25 mouse cellular contexts compared by ENCODE assay signal in the genomic region with DNA sequence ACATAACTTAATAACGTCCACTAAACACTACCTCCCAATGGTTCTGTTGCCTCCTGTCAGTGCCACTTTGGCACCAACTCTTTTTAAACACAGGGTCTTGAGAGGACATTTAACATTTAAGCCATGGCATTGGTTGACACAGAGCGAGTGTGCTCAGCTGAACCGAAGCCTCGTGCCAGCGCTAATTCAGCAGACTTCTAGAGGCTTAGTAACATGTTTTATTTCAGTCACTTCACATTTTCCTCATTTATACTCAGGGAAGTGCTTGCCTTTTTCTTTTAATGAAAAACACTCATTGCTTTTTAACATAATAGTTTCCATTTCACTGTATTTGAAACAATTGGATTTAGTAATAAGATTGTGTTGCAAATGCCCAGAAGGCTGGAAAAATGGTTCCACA. TPM values are rescaled to one million over a fixed set of nuclear protein-coding genes. Genes with fewer than 3 reads are reported as not detected.
A peak's percentile ranks its signal among the peaks of the same experiment; 100 is the strongest.
DNase-seq lines count a peak whose midpoint lies in the region; ATAC-seq lines count a peak whose summit lies in the region.
"Had no signal": no experiment of that assay in that cellular context is flagged by ENCODE, and none has a peak within 500 bp of the region (broad histone marks: within the 10 kb centered on the region; RNA-seq: fewer than 3 reads in every experiment).

No protein-coding gene starts in this region.

- H3K27me3 ChIP-seq in heart, embryonic 13.5 days (replicated peaks): no peaks in the 10 kb centered on the region
- no peaks in the 10 kb centered on the region for H3K27me3 ChIP-seq in heart, embryonic 11.5 days (ENCODE audit: control insufficient read depth, insufficient read depth, low read length)
- H3K27me3 ChIP-seq in limb, embryonic 13.5 days: no peaks in the 10 kb centered on the region
- no peaks in the 10 kb centered on the region for H3K27me3 ChIP-seq in limb, embryonic 10.5 days (ENCODE audit: low read depth, poor library complexity, severe bottlenecking)
- no peaks in the 10 kb centered on the region for H3K27me3 ChIP-seq in embryonic facial prominence, embryonic 13.5 days
- no peaks in the 10 kb centered on the region for H3K27me3 ChIP-seq in embryonic facial prominence, embryonic 14.5 days (replicated peaks; ENCODE audit: control insufficient read depth, insufficient read depth, low read length)
- H3K27me3 ChIP-seq: heart, embryonic 12.5 days had no signal

- H3K36me3 ChIP-seq in heart, embryonic 13.5 days: peaks cover 6% of the 10 kb centered on the region; the same call in 1 of the 2 replicates
- no peaks in the 10 kb centered on the region for H3K36me3 ChIP-seq in heart, embryonic 11.5 days (ENCODE audit: control insufficient read depth, insufficient read depth, low read length)
- H3K36me3 ChIP-seq in limb, embryonic 13.5 days: no peaks in the 10 kb centered on the region; the same call in 1 of the 2 replicates
- no peaks in the 10 kb centered on the region for H3K36me3 ChIP-seq in limb, embryonic 10.5 days
- no peaks in the 10 kb centered on the region for H3K36me3 ChIP-seq in embryonic facial prominence, embryonic 13.5 days
- H3K36me3 ChIP-seq in embryonic facial prominence, embryonic 14.5 days (ENCODE audit: control insufficient read depth, insufficient read depth, low read length): no peaks in the 10 kb centered on the region
- H3K36me3 ChIP-seq: heart, embryonic 12.5 days had no signal

- no peak for ATAC-seq in heart, embryonic 13.5 days (ENCODE audit: extremely low read depth, insufficient number of reproducible peaks, low FRiP score, low TSS enrichment)
- no peak for ATAC-seq in heart, embryonic 11.5 days (replicated peaks; ENCODE audit: insufficient number of reproducible peaks, low FRiP score, low TSS enrichment)
- ATAC-seq in limb, embryonic 13.5 days (ENCODE audit: low FRiP score, low read depth): no peak
- ATAC-seq in embryonic facial prominence, embryonic 13.5 days (ENCODE audit: insufficient number of reproducible peaks, insufficient read depth, low FRiP score, low TSS enrichment, low read depth): no peak
- peak; percentile 47; the same call in 1 of the 2 replicates for ATAC-seq in embryonic facial prominence, embryonic 14.5 days (ENCODE audit: low read depth)
- ATAC-seq: CD4-positive, CD25-positive, alpha-beta regulatory T cell, adult 4 months; forebrain, embryonic 14.5 days; forebrain, postnatal 0 days; hindbrain, postnatal 0 days; inflammation-experienced regulatory T-cells, adult 6 months; intestine, embryonic 16.5 days had no signal

- no peaks in the 10 kb centered on the region for H3K9me3 ChIP-seq in heart, embryonic 13.5 days
- 0 out of 2 replicates have a peak, but pooled peaks cover 3% of the 10 kb centered on the region for H3K9me3 ChIP-seq in heart, embryonic 11.5 days (replicated peaks; ENCODE audit: control insufficient read depth, low read length)
- H3K9me3 ChIP-seq in limb, embryonic 13.5 days: peaks cover 7% of the 10 kb centered on the region
- no peaks in the 10 kb centered on the region for H3K9me3 ChIP-seq in limb, embryonic 10.5 days (replicated peaks)
- 0 out of 2 replicates have a peak, but pooled peaks cover 5% of the 10 kb centered on the region for H3K9me3 ChIP-seq in embryonic facial prominence, embryonic 13.5 days
- peaks cover 8% of the 10 kb centered on the region; the same call in 1 of the 2 replicates for H3K9me3 ChIP-seq in embryonic facial prominence, embryonic 14.5 days (ENCODE audit: control insufficient read depth, low read length)

- no peak overlapping the region for H3K9ac ChIP-seq in heart, embryonic 13.5 days
- no peak overlapping the region for H3K9ac ChIP-seq in heart, embryonic 11.5 days (ENCODE audit: low read depth, low read length)
- H3K9ac ChIP-seq in limb, embryonic 13.5 days: no peak overlapping the region
- no peak overlapping the region for H3K9ac ChIP-seq in embryonic facial prominence, embryonic 13.5 days
- no peak overlapping the region for H3K9ac ChIP-seq in embryonic facial prominence, embryonic 14.5 days (ENCODE audit: low read depth, low read length)
- H3K9ac ChIP-seq: forebrain, postnatal 0 days; heart, embryonic 12.5 days; hindbrain, embryonic 14.5 days had no signal

- H3K27ac ChIP-seq in heart, embryonic 13.5 days (replicated peaks): peak overlapping the region; percentile 61
- no peak overlapping the region for H3K27ac ChIP-seq in heart, embryonic 11.5 days (ENCODE audit: low read depth, low read length)
- H3K27ac ChIP-seq in limb, embryonic 13.5 days: 0 out of 2 replicates have a peak overlapping the region, but pooled peaks have one; percentile 22
- no peak overlapping the region for H3K27ac ChIP-seq in limb, embryonic 10.5 days
- H3K27ac ChIP-seq in embryonic facial prominence, embryonic 13.5 days: peak overlapping the region; percentile 73
- peak overlapping the region; percentile 49; the same call in 1 of the 2 replicates for H3K27ac ChIP-seq in embryonic facial prominence, embryonic 14.5 days (replicated peaks; ENCODE audit: low read depth, low read length)
- H3K27ac ChIP-seq: hindbrain, embryonic 14.5 days; hindbrain, postnatal 0 days had no signal

- no peak for DNase-seq in limb, embryonic 10.5 days (ENCODE audit: low spot score)
- DNase-seq in embryonic facial prominence, embryonic 14.5 days (ENCODE audit: low spot score): peak; percentile 71
- DNase-seq in kidney, postnatal 10 days: no peak
- DNase-seq in cerebellum, postnatal 10 days: no peak
- DNase-seq: adrenal gland, adult 2 months; adrenal gland, postnatal 14 days; cerebellum, adult 11 months; cerebellum, adult 2 months; cerebellum, adult 9-11 months; cerebellum, postnatal 36 days; embryo, embryonic 11 days; forebrain, postnatal 0 days; gastrocnemius, postnatal 36 days; heart, postnatal 4 days had no signal

- no peak overlapping the region for H3K4me2 ChIP-seq in heart, embryonic 13.5 days
- no peak overlapping the region for H3K4me2 ChIP-seq in heart, embryonic 11.5 days
- no peak overlapping the region for H3K4me2 ChIP-seq in limb, embryonic 13.5 days (replicated peaks)
- peak overlapping the region; percentile 16; the same call in 1 of the 2 replicates for H3K4me2 ChIP-seq in embryonic facial prominence, embryonic 13.5 days
- H3K4me2 ChIP-seq in embryonic facial prominence, embryonic 14.5 days (ENCODE audit: low read depth, low read length): no peak overlapping the region
- H3K4me2 ChIP-seq: heart, embryonic 12.5 days; hindbrain, embryonic 14.5 days had no signal

- H3K4me1 ChIP-seq in heart, embryonic 13.5 days: peaks cover 6% of the 10 kb centered on the region; the same call in 1 of the 2 replicates
- H3K4me1 ChIP-seq in heart, embryonic 11.5 days (ENCODE audit: control insufficient read depth, insufficient read depth, low read length): peaks cover 4% of the 10 kb centered on the region; the same call in 1 of the 2 replicates
- H3K4me1 ChIP-seq in limb, embryonic 13.5 days: peaks cover 5% of the 10 kb centered on the region; the same call in 1 of the 2 replicates
- H3K4me1 ChIP-seq in limb, embryonic 10.5 days: no peaks in the 10 kb centered on the region
- peaks cover 24% of the 10 kb centered on the region for H3K4me1 ChIP-seq in embryonic facial prominence, embryonic 13.5 days
- H3K4me1 ChIP-seq in embryonic facial prominence, embryonic 14.5 days (ENCODE audit: control insufficient read depth, insufficient read depth, low read length): peaks cover 11% of the 10 kb centered on the region; the same call in 1 of the 2 replicates

- WGBS in heart, embryonic 13.5 days: 81% methylated on average over 5 of the region's 5 CpGs
- WGBS in heart, embryonic 11.5 days (ENCODE audit: insufficient replicate concordance): 90% methylated on average over 5 of the region's 5 CpGs
- 75% methylated on average over 5 of the region's 5 CpGs for WGBS in limb, embryonic 13.5 days
- 96% methylated on average over 5 of the region's 5 CpGs for WGBS in limb, embryonic 10.5 days
- WGBS in embryonic facial prominence, embryonic 13.5 days: 45% methylated on average over 5 of the region's 5 CpGs
- 59% methylated on average over 5 of the region's 5 CpGs for WGBS in embryonic facial prominence, embryonic 14.5 days

- H3K4me3 ChIP-seq in heart, embryonic 13.5 days: no peak overlapping the region
- no peak overlapping the region for H3K4me3 ChIP-seq in heart, embryonic 11.5 days (ENCODE audit: low read depth, low read length)
- no peak overlapping the region for H3K4me3 ChIP-seq in limb, embryonic 13.5 days
- no peak overlapping the region for H3K4me3 ChIP-seq in limb, embryonic 10.5 days
- no peak overlapping the region for H3K4me3 ChIP-seq in embryonic facial prominence, embryonic 13.5 days
- no peak overlapping the region for H3K4me3 ChIP-seq in embryonic facial prominence, embryonic 14.5 days (ENCODE audit: low read depth, low read length)
- H3K4me3 ChIP-seq: heart, embryonic 12.5 days had no signal

RNA-seq across cellular contexts. Expression of a gene that starts 17.6 kb away (rescaled TPM):
- 2.4 and 2.5 TPM in 2 replicates for polyA plus RNA-seq in heart, embryonic 13.5 days (2015; fragmentation: Nextera tagmentation; extraction: Ambion mirVana)
- polyA plus RNA-seq in heart, embryonic 11.5 days (2014; fragmentation: Nextera tagmentation; extraction: Ambion mirVana): 0.31 and 0.48 TPM in 2 replicates
- 1.4 and 1.5 TPM in 2 replicates for polyA plus RNA-seq in limb, embryonic 13.5 days (2015; fragmentation: Nextera tagmentation; extraction: Ambion mirVana)
- 0.34 and 0.54 TPM in 2 replicates for polyA plus RNA-seq in limb, embryonic 10.5 days (2016; fragmentation: Nextera tagmentation; extraction: Ambion mirVana)
- 0.86 and 2.0 TPM in 2 replicates for polyA plus RNA-seq in embryonic facial prominence, embryonic 13.5 days (2015; fragmentation: Nextera tagmentation; extraction: Ambion mirVana)
- polyA plus RNA-seq in embryonic facial prominence, embryonic 14.5 days (2014; fragmentation: Nextera tagmentation; extraction: Ambion mirVana): 3.2 and 4.4 TPM in 2 replicates

RNA-seq across cellular contexts. Expression of a gene that starts 46.0 kb away (rescaled TPM):
- polyA plus RNA-seq in heart, embryonic 13.5 days (2015; fragmentation: Nextera tagmentation; extraction: Ambion mirVana): 8.3 TPM in 2 replicates
- 8.6 and 13.7 TPM in 2 replicates for polyA plus RNA-seq in heart, embryonic 11.5 days (2014; fragmentation: Nextera tagmentation; extraction: Ambion mirVana)
- 9.2 and 10.2 TPM in 2 replicates for polyA plus RNA-seq in limb, embryonic 13.5 days (2015; fragmentation: Nextera tagmentation; extraction: Ambion mirVana)
- polyA plus RNA-seq in limb, embryonic 10.5 days (2016; fragmentation: Nextera tagmentation; extraction: Ambion mirVana): 9.2 and 10.9 TPM in 2 replicates
- polyA plus RNA-seq in embryonic facial prominence, embryonic 13.5 days (2015; fragmentation: Nextera tagmentation; extraction: Ambion mirVana): 9.8 and 11.7 TPM in 2 replicates
- 11.2 and 11.9 TPM in 2 replicates for polyA plus RNA-seq in embryonic facial prominence, embryonic 14.5 days (2014; fragmentation: Nextera tagmentation; extraction: Ambion mirVana)

RNA-seq across cellular contexts. Expression of a gene that starts 46.2 kb away (rescaled TPM):
- 34.8 and 35.6 TPM in 2 replicates for polyA plus RNA-seq in heart, embryonic 13.5 days (2015; fragmentation: Nextera tagmentation; extraction: Ambion mirVana)
- polyA plus RNA-seq in heart, embryonic 11.5 days (2014; fragmentation: Nextera tagmentation; extraction: Ambion mirVana): 42.5 and 49.4 TPM in 2 replicates
- polyA plus RNA-seq in limb, embryonic 13.5 days (2015; fragmentation: Nextera tagmentation; extraction: Ambion mirVana): 67.4 and 71.5 TPM in 2 replicates
- 42.3 and 51.4 TPM in 2 replicates for polyA plus RNA-seq in limb, embryonic 10.5 days (2016; fragmentation: Nextera tagmentation; extraction: Ambion mirVana)
- polyA plus RNA-seq in embryonic facial prominence, embryonic 13.5 days (2015; fragmentation: Nextera tagmentation; extraction: Ambion mirVana): 64.3 and 65.2 TPM in 2 replicates
- polyA plus RNA-seq in embryonic facial prominence, embryonic 14.5 days (2014; fragmentation: Nextera tagmentation; extraction: Ambion mirVana): 67.5 and 69.8 TPM in 2 replicates

Comparison
In these comparisons a context has a peak if more than half of its experiments do, and no peak if none do; other contexts are left out.
1. H3K27ac ChIP-seq: peak in heart, embryonic 13.5 days (single experiment), limb, embryonic 13.5 days (single experiment), embryonic facial prominence, embryonic 13.5 days (single experiment) and embryonic facial prominence, embryonic 14.5 days (single experiment); none in heart, embryonic 11.5 days (single experiment) and limb, embryonic 10.5 days (single experiment).